Comparison of ENCODE assay signal across 8 mouse cellular contexts in genomic region chr13:21221656-21222462, GRCm38 (mm10). TPM values are rescaled to one million over a fixed set of nuclear protein-coding genes. Genes with fewer than 3 reads are reported as not detected.
DNase-seq lines count a peak whose midpoint lies in the region; ATAC-seq and TF ChIP-seq lines count a peak whose summit lies in the region.

No protein-coding gene starts in this region.

- peak overlapping the region; percentile 78 for H3K4me2 ChIP-seq in hindbrain, postnatal 0 days (ENCODE audit: low read depth, low read length)
- peak overlapping the region; percentile 73 for H3K4me2 ChIP-seq in midbrain, embryonic 16.5 days (ENCODE audit: low read length)

- peaks cover 3% of the 10 kb centered on the region; the same call in 1 of the 2 replicates for H3K27me3 ChIP-seq in spleen, adult 2 months (ENCODE audit: control insufficient read depth, insufficient read depth, low read length)
- no peaks in the 10 kb centered on the region for H3K27me3 ChIP-seq in hindbrain, postnatal 0 days (ENCODE audit: insufficient read depth, low read length)
- no peaks in the 10 kb centered on the region; the same call in 1 of the 2 replicates for H3K27me3 ChIP-seq in midbrain, embryonic 16.5 days (ENCODE audit: control insufficient read depth, insufficient read depth, low read depth, low read length)

- 27% methylated on average over 20 of the region's 20 CpGs for WGBS in spleen, adult 2 months
- under 1% methylated on average over 20 of the region's 20 CpGs for WGBS in hindbrain, postnatal 0 days
- WGBS in midbrain, embryonic 16.5 days: under 1% methylated on average over 19 of the region's 20 CpGs

- peak; percentile 32 for DNase-seq in cerebellum, adult 9-10 months
- DNase-seq in cerebellum, adult 9-11 months: no peak
- DNase-seq in spleen, adult 2 months (ENCODE audit: low read depth in 1 of 2, low spot score in 2 of 2): no peak
- no peak for DNase-seq in spleen, postnatal 36 days (ENCODE audit: low spot score in 2 of 2)
- peak; percentile 53 for DNase-seq in hindbrain, postnatal 0 days (ENCODE audit: low spot score)
- no peak for DNase-seq in layer of hippocampus, postnatal 36 days
- DNase-seq in kidney, postnatal 14 days: no peak

- TF ChIP-seq POLR2A in spleen, adult 2 months (IDR thresholded peaks at IDR 0.05; ENCODE audit: low read depth, low read length): no peak

- ATAC-seq in hindbrain, postnatal 0 days: peak; percentile 93
- peak; percentile 95 for ATAC-seq in midbrain, embryonic 16.5 days

- H3K36me3 ChIP-seq in spleen, adult 2 months (ENCODE audit: control insufficient read depth, insufficient read depth, low read length): no peaks in the 10 kb centered on the region
- no peaks in the 10 kb centered on the region for H3K36me3 ChIP-seq in hindbrain, postnatal 0 days (ENCODE audit: insufficient read depth, low read length)
- no peaks in the 10 kb centered on the region for H3K36me3 ChIP-seq in midbrain, embryonic 16.5 days (ENCODE audit: control insufficient read depth, insufficient read depth, low read length)

- no peak for TF ChIP-seq CTCF in spleen, adult 2 months (IDR thresholded peaks at IDR 0.05; ENCODE audit: extremely low read depth, insufficient read depth, insufficient read length, insufficient replicate concordance)
- no peak for TF ChIP-seq CTCF in hindbrain, postnatal 0 days (IDR thresholded peaks at IDR 0.05; ENCODE audit: low read depth)

- no peaks in the 10 kb centered on the region for H3K9me3 ChIP-seq in hindbrain, postnatal 0 days (ENCODE audit: low read length)
- no peaks in the 10 kb centered on the region for H3K9me3 ChIP-seq in midbrain, embryonic 16.5 days (replicated peaks; ENCODE audit: control insufficient read depth, low read length, poor library complexity, severe bottlenecking)

- no peak overlapping the region for H3K27ac ChIP-seq in spleen, adult 2 months (ENCODE audit: insufficient read depth, low read length)
- H3K27ac ChIP-seq in hindbrain, postnatal 0 days: peak overlapping the region; percentile 79
- H3K27ac ChIP-seq in midbrain, embryonic 16.5 days (ENCODE audit: low read length): peak overlapping the region; percentile 85

- peak overlapping the region; percentile 61 for H3K9ac ChIP-seq in hindbrain, postnatal 0 days (replicated peaks; ENCODE audit: low read length)
- peak overlapping the region; percentile 61 for H3K9ac ChIP-seq in midbrain, embryonic 16.5 days (ENCODE audit: low read depth, low read length)

- peak overlapping the region; percentile 51; the same call in 1 of the 2 replicates for H3K4me3 ChIP-seq in spleen, adult 2 months (ENCODE audit: extremely low read depth, insufficient read depth, insufficient read length)
- peak overlapping the region; percentile 63 for H3K4me3 ChIP-seq in hindbrain, postnatal 0 days (ENCODE audit: low read length)
- peak overlapping the region; percentile 52 for H3K4me3 ChIP-seq in midbrain, embryonic 16.5 days (ENCODE audit: low read depth, low read length)

- no peaks in the 10 kb centered on the region for H3K4me1 ChIP-seq in spleen, adult 2 months (ENCODE audit: control insufficient read depth, insufficient read depth, insufficient read length)
- H3K4me1 ChIP-seq in hindbrain, postnatal 0 days (ENCODE audit: insufficient read depth, low read length): no peaks in the 10 kb centered on the region
- H3K4me1 ChIP-seq in midbrain, embryonic 16.5 days (ENCODE audit: control insufficient read depth, insufficient read depth, low read length): peaks cover 7% of the 10 kb centered on the region; the same call in 1 of the 2 replicates

RNA-seq across cellular contexts. Expression of gene Trim27, which starts 42.6 kb away (rescaled TPM):
- polyA plus RNA-seq in spleen, adult 2 months (2012; rRNA removed): 63.9 and 82.1 TPM in 2 replicates
- total RNA-seq in hindbrain, postnatal 0 days (2014; rRNA removed): 84.9 and 107 TPM in 2 replicates
- 68.3 and 69.1 TPM in 2 replicates for polyA plus RNA-seq in hindbrain, postnatal 0 days (2015; fragmentation: Nextera tagmentation; extraction: Ambion mirVana)
- 70.6 and 73.6 TPM in 2 replicates for polyA plus RNA-seq in midbrain, embryonic 16.5 days (2015; fragmentation: Nextera tagmentation; extraction: Ambion mirVana)
- 10 to 100 TPM; 37.3 to 41.1 TPM for total RNA-seq in layer of hippocampus, postnatal 36 days (2021)

Comparison
In these comparisons a context has a peak if more than half of its experiments do, and no peak if none do; other contexts are left out.
1. DNase-seq: peak in cerebellum, adult 9-10 months (single experiment) and hindbrain, postnatal 0 days (single experiment); none in cerebellum, adult 9-11 months (single experiment), spleen, adult 2 months (0 of 2), spleen, postnatal 36 days (0 of 2), layer of hippocampus, postnatal 36 days (0 of 2) and kidney, postnatal 14 days (single experiment).
2. Peak in every context shown above with its lines, with median percentiles within 50 percentile points of each other: H3K4me3 ChIP-seq.